Mouse (Mus musculus) ES-E14 (cell line): ENCODE results near the gene Loxl3. TPM values are rescaled to one million over a fixed set of nuclear protein-coding genes. Genes with fewer than 3 reads are reported as not detected.
A peak's percentile ranks its signal among the peaks of the same experiment; 100 is the strongest.

Experiments used
- DNase-seq: peaks from one replicate; pipeline ENCODE4 v3.0.0-alpha.2; 2013; ENCODE audit warnings: low read depth, low spot score
- H3K27ac ChIP-seq: 2 replicates; pipeline ENCODE4 v1.5.1; 2012; ENCODE audit warnings: low read depth, mild to moderate bottlenecking, low read length, moderate library complexity, mixed read lengths; ENCODE audit not compliant: poor library complexity, insufficient read depth, severe bottlenecking
- H3K36me3 ChIP-seq: 2 replicates; pipeline ENCODE4 v1.6.1; 2012; ENCODE audit warnings: mild to moderate bottlenecking, low read length, moderate library complexity, mixed read lengths; ENCODE audit not compliant: control insufficient read depth, poor library complexity, insufficient read depth, severe bottlenecking
- H3K4me1 ChIP-seq, 2 experiments: fragments of 150-350 bp in 1 of 2; sonication (generic) in 1 of 2; 2 replicates each; pipeline ENCODE4 v1.6.1; 2012; ENCODE audit warnings: low read length in 2 of 2, mild to moderate bottlenecking in 1 of 2, mixed read lengths in 1 of 2; ENCODE audit not compliant: control insufficient read depth in 2 of 2, insufficient read depth in 2 of 2, poor library complexity in 1 of 2
- H3K4me3 ChIP-seq, 2 experiments: fragments of 150-350 bp in 1 of 2; sonication (generic) in 1 of 2; 2 replicates each; pipeline ENCODE4 v1.5.1; 2012; ENCODE audit warnings: low read length in 2 of 2, low read depth in 1 of 2, mild to moderate bottlenecking in 1 of 2, mixed read lengths in 1 of 2; ENCODE audit not compliant: insufficient read depth in 1 of 2, poor library complexity in 1 of 2, severe bottlenecking in 1 of 2
- H3K9ac ChIP-seq: 2 replicates; pipeline ENCODE4 v1.6.1; 2012; ENCODE audit warnings: low read depth, mild to moderate bottlenecking, low read length, mixed read lengths; ENCODE audit not compliant: poor library complexity, insufficient read depth, severe bottlenecking
- H3K9me3 ChIP-seq: fragments of 150-350 bp; sonication (generic); 2 replicates; pipeline ENCODE4 v1.6.1; 2012; ENCODE audit warnings: low read depth, mild to moderate bottlenecking, low read length; ENCODE audit not compliant: control insufficient read depth, insufficient read depth
- CHD2 ChIP-seq: IDR thresholded peaks from 2 replicates; pipeline ENCODE4 v1.6.1; 2014; ENCODE audit warnings: mild to moderate bottlenecking, low read depth, low read length, inconsistent platforms
- HCFC1 ChIP-seq: IDR thresholded peaks from 2 replicates; pipeline ENCODE4 v1.6.1; 2012; ENCODE audit warnings: low read length, inconsistent platforms, borderline replicate concordance; ENCODE audit not compliant: insufficient read depth
- MAFK ChIP-seq: IDR thresholded peaks from 2 replicates; pipeline ENCODE4 v1.6.1; 2014; ENCODE audit warnings: mild to moderate bottlenecking, low read depth, low read length, inconsistent platforms; ENCODE audit not compliant: insufficient read depth
- ZC3H11A ChIP-seq: IDR thresholded peaks from 2 replicates; pipeline ENCODE4 v1.6.1; 2012; ENCODE audit warnings: low read depth, mild to moderate bottlenecking, inconsistent platforms, low read length, borderline replicate concordance
- ZNF384 ChIP-seq: IDR thresholded peaks from 2 replicates; pipeline ENCODE4 v1.6.1; 2012; ENCODE audit warnings: low read depth, low read length, inconsistent platforms
- in situ Hi-C, 2 experiments: fragments of 600-800 bp; cut with MboI; formaldehyde crosslinking; loops; one replicate each; pipeline ENCODE4 v1.15.1; 2025; ENCODE audit warnings: low sequenced_read_pairs in 2 of 2, inconsistent platforms in 1 of 2; ENCODE audit not compliant: unreplicated experiment in 2 of 2
- total RNA-seq: library from RNA; depleted of rRNA; stranded (reverse); fragments of 300-350 nt; gene quantifications from 2 replicates; pipeline ENCODE4 v1.2.3, GENCODE M21; 2012; rRNA removed

The Loxl3 gene
- total RNA-seq, 1 experiment = 2.3 TPM

GRCm38 (mm10) chr6:83101688-83102556 is 67.9 kb downstream of the Loxl3 start:
- Histone ChIP-seq H3K27ac (no peak overlapping the region), H3K36me3 (no peaks in the 10 kb centered on the region), H3K9me3 (no peaks in the 10 kb centered on the region), H3K4me3 (peak overlapping the region; percentile 79 to 83), H3K9ac (peak overlapping the region; percentile 76), H3K4me1 (no peaks in the 10 kb centered on the region)
- in situ Hi-C loops = no loop called here
- DNase-seq = no peak
- TF ChIP-seq CHD2 (no peak), ZC3H11A (no peak), ZNF384 (no peak), HCFC1 (no peak), MAFK (no peak)

Other genes with a start within 250 kb of the Loxl3 start
- 2.3 and 3.5 TPM in 2 replicates for gene Sema4f, start 94.4 kb upstream of the Loxl3 start, total RNA-seq
- gene M1ap, start 87.3 kb upstream of the Loxl3 start, total RNA-seq = 5.7 and 6.8 TPM in 2 replicates
- gene Dok1, start 702 bp upstream of the Loxl3 start, total RNA-seq = 8.5 and 14.9 TPM in 2 replicates
- gene Aup1, start 20.3 kb downstream of the Loxl3 start, total RNA-seq = 152 and 242 TPM in 2 replicates
- gene Htra2, start 21.1 kb downstream of the Loxl3 start, total RNA-seq = 66.8 and 80.3 TPM in 2 replicates
- gene Dqx1, start 23.7 kb downstream of the Loxl3 start, total RNA-seq = 3.7 and 5.6 TPM in 2 replicates
- 0.58 TPM in 1 of 2 replicates, not detected in the other for gene Tlx2, start 36.1 kb downstream of the Loxl3 start, total RNA-seq
- 12.7 and 14.7 TPM in 2 replicates for gene Pcgf1, start 43.7 kb downstream of the Loxl3 start, total RNA-seq
- gene Lbx2, start 52.2 kb downstream of the Loxl3 start, total RNA-seq = 0.42 and 0.62 TPM in 2 replicates
- gene Ccdc142, start 67.4 kb downstream of the Loxl3 start, total RNA-seq = 4.6 and 4.7 TPM in 2 replicates
- gene Gm42688, start 67.4 kb downstream of the Loxl3 start, total RNA-seq = 1.3 and 1.8 TPM in 2 replicates
- gene Mrpl53, start 74.9 kb downstream of the Loxl3 start, total RNA-seq = 50.5 and 53.9 TPM in 2 replicates
- 42.3 and 92.6 TPM in 2 replicates for gene Mogs, start 81.3 kb downstream of the Loxl3 start, total RNA-seq
- gene Wbp1, start 87.4 kb downstream of the Loxl3 start, total RNA-seq = 47.5 and 63.8 TPM in 2 replicates
- 19.2 and 21.2 TPM in 2 replicates for gene Ino80b, start 91.3 kb downstream of the Loxl3 start, total RNA-seq
- 20.0 and 32.4 TPM in 2 replicates for gene Rtkn, start 101.3 kb downstream of the Loxl3 start, total RNA-seq
- gene Wdr54, start 122.2 kb downstream of the Loxl3 start, total RNA-seq = 3.7 and 4.3 TPM in 2 replicates
- 0.31 and 0.53 TPM in 2 replicates for gene 1700003E16Rik, start 122.2 kb downstream of the Loxl3 start, total RNA-seq
- 40.6 and 41.7 TPM in 2 replicates for gene Dctn1, start 131.7 kb downstream of the Loxl3 start, total RNA-seq
- 100 and 104 TPM in 2 replicates for gene Slc4a5, start 185.7 kb downstream of the Loxl3 start, total RNA-seq